In the genomic region with DNA sequence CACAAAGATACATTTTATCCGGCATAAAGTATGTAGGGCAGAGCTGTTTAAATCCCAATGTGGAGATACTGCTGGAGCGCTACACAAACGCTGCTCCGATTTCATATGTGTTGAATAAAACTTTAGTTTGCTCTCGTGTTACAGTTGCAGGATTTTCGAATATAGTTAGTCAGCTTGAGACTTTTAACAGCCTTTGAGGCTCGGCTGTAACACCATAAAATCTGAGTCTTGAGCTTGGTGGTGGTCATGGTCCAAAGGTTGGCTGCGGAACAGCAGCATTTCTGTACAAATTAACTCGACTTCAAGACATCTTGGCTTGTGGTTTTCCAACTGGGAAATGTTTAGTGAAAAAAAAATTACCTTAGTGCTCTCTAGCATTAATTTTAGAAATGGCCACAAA, we compare ENCODE assay signal across 8 mouse cellular contexts. TPM values are rescaled to one million over a fixed set of nuclear protein-coding genes. Genes with fewer than 3 reads are reported as not detected.
A peak's percentile ranks its signal among the peaks of the same experiment; 100 is the strongest.
DNase-seq lines count a peak whose midpoint lies in the region; ATAC-seq lines count a peak whose summit lies in the region.

No protein-coding gene starts in this region.

- H3K4me1 ChIP-seq in forebrain, embryonic 10.5 days, result peaks cover 13% of the 10 kb centered on the region
- H3K4me1 ChIP-seq in midbrain, embryonic 15.5 days, result peaks cover 7% of the 10 kb centered on the region

- peak; percentile 33 for DNase-seq in heart, adult 11 months
- no peak for DNase-seq in heart, postnatal 4 days
- no peak for DNase-seq in forebrain, embryonic 10.5 days (ENCODE audit: extremely low spot score, low spot score)
- DNase-seq in kidney, adult 8-10 months, result peak; percentile 76 to 84
- DNase-seq in retina, embryonic 14.5 days (ENCODE audit: low spot score), result no peak
- DNase-seq in adrenal gland, postnatal 10 days, result no peak
- DNase-seq in ovary, postnatal 36 days (ENCODE audit: low spot score), result no peak

- H3K9ac ChIP-seq in midbrain, embryonic 15.5 days, result no peak overlapping the region

- no peak for ATAC-seq in midbrain, embryonic 15.5 days (replicated peaks)

- no peaks in the 10 kb centered on the region for H3K36me3 ChIP-seq in forebrain, embryonic 10.5 days (replicated peaks)
- no peaks in the 10 kb centered on the region for H3K36me3 ChIP-seq in midbrain, embryonic 15.5 days (replicated peaks)

- peak overlapping the region; percentile 64 for H3K4me2 ChIP-seq in midbrain, embryonic 15.5 days

- peak overlapping the region; percentile 85 for H3K4me3 ChIP-seq in forebrain, embryonic 10.5 days
- peak overlapping the region; percentile 94 for H3K4me3 ChIP-seq in midbrain, embryonic 15.5 days

- peaks cover 26% of the 10 kb centered on the region for H3K27me3 ChIP-seq in forebrain, embryonic 10.5 days (ENCODE audit: poor library complexity, severe bottlenecking)
- no peaks in the 10 kb centered on the region for H3K27me3 ChIP-seq in midbrain, embryonic 15.5 days (replicated peaks)

- WGBS in forebrain, embryonic 10.5 days, result 63% methylated on average over 9 of the region's 9 CpGs
- WGBS in midbrain, embryonic 15.5 days, result 47% methylated on average over 9 of the region's 9 CpGs

- H3K9me3 ChIP-seq in forebrain, embryonic 10.5 days, result no peaks in the 10 kb centered on the region
- no peaks in the 10 kb centered on the region; the same call in 1 of the 2 replicates for H3K9me3 ChIP-seq in midbrain, embryonic 15.5 days

- no peak overlapping the region for H3K27ac ChIP-seq in forebrain, embryonic 10.5 days
- H3K27ac ChIP-seq in midbrain, embryonic 15.5 days, result no peak overlapping the region

RNA-seq across cellular contexts. Expression of a gene that starts 0.9 kb away (rescaled TPM):
- total RNA-seq in heart, postnatal 4 days (2021), result 10 to 100 TPM; 18.8 to 21.3 TPM
- polyA plus RNA-seq in forebrain, embryonic 10.5 days (2016; fragmentation: Nextera tagmentation; extraction: Ambion mirVana), result 7.2 and 7.7 TPM in 2 replicates
- polyA plus RNA-seq in midbrain, embryonic 15.5 days (2015; fragmentation: Nextera tagmentation; extraction: Ambion mirVana), result 18.1 and 19.3 TPM in 2 replicates
- 10 to 100 TPM; 25.1 to 32.3 TPM for total RNA-seq in adrenal gland, postnatal 10 days (2021)

Comparison
In these comparisons a context has a peak if more than half of its experiments do, and no peak if none do; other contexts are left out.
1. DNase-seq: peak in heart, adult 11 months (single experiment) and kidney, adult 8-10 months (2 of 2); none in heart, postnatal 4 days (single experiment), forebrain, embryonic 10.5 days (single experiment), retina, embryonic 14.5 days (single experiment), adrenal gland, postnatal 10 days (single experiment) and ovary, postnatal 36 days (single experiment).